Mouse (Mus musculus) brain, embryonic 14.5 days (tissue): ENCODE results near the gene Ctrc.

ENCODE experiments used
- CTCF ChIP-seq: fragments of 200-500 bp; IDR thresholded peaks from 2 replicates; pipeline ENCODE4 v1.5.1; 2012; ENCODE audit warnings: inconsistent platforms, mild to moderate bottlenecking, moderate library complexity, borderline replicate concordance; ENCODE audit not compliant: insufficient read depth, insufficient read length; ENCODE audit errors: extremely low read depth
- POLR2A ChIP-seq: fragments of 200-500 bp; IDR thresholded peaks from 2 replicates; pipeline ENCODE4 v1.6.1; 2012; ENCODE audit warnings: mild to moderate bottlenecking, inconsistent platforms, borderline replicate concordance; ENCODE audit not compliant: poor library complexity, insufficient read depth, insufficient read length, severe bottlenecking; ENCODE audit errors: extremely low read depth

DNA sequence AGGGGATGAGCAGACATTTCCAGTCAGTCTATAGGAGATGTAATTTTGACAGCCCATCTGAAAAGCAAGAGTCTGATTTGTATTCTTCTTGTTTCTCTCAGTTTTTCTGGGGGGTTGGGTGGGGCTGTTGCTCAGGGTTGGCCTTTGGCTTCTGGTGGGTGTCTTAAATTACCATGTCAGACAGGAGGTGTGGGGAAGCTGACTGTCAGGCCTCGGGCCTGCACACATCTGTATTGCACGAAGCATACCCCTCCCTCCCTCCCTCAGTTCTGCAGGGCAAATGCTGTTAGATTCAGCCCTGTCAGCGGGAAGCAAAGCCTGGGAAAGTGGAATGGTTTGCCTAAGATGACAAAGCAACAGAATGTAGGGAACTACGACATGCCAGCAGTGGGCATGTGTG, 49.2 kb downstream of the Ctrc start:
- no peak for TF ChIP-seq CTCF
- TF ChIP-seq POLR2A: no peak
